Mouse (Mus musculus) lung, postnatal 0 days (tissue): ENCODE results near the gene Snapc3. TPM values are rescaled to one million over a fixed set of nuclear protein-coding genes. Genes with fewer than 3 reads are reported as not detected.

Experiments used
- ATAC-seq: fragments of 200-750 bp; cut with Nextera tagmentation; 2 replicates; pipeline ENCODE4 v1.8.0; 2017; ENCODE audit warnings: moderate library complexity
- DNase-seq: peaks from one replicate; pipeline ENCODE4 v3.0.0-alpha.2; 2016; ENCODE audit warnings: low spot score
- H3K27ac ChIP-seq: fragments of 300-500 bp; sonication (generic); 2 replicates; pipeline ENCODE4 v1.5.1; 2014; ENCODE audit warnings: antibody characterized with exemption, mild to moderate bottlenecking, low read length, mixed read lengths
- H3K27me3 ChIP-seq: fragments of 300-500 bp; sonication (generic); replicated peaks from 2 replicates; pipeline ENCODE4 v1.6.1; 2014; ENCODE audit warnings: low read length, mixed read lengths; ENCODE audit not compliant: insufficient read depth
- H3K36me3 ChIP-seq: fragments of 300-500 bp; sonication (generic); 2 replicates; pipeline ENCODE4 v1.6.1; 2014; ENCODE audit warnings: low read length, mixed read lengths; ENCODE audit not compliant: insufficient read depth
- H3K4me1 ChIP-seq: fragments of 300-500 bp; sonication (generic); 2 replicates; pipeline ENCODE4 v1.6.1; 2014; ENCODE audit warnings: antibody characterized with exemption, low read depth, low read length, mixed read lengths; ENCODE audit not compliant: insufficient read depth
- H3K4me2 ChIP-seq: fragments of 300-500 bp; sonication (generic); replicated peaks from 2 replicates; pipeline ENCODE4 v1.6.1; 2014; ENCODE audit warnings: low read depth, mild to moderate bottlenecking, low read length, moderate library complexity, mixed read lengths
- H3K4me3 ChIP-seq: fragments of 300-500 bp; sonication (generic); 2 replicates; pipeline ENCODE4 v1.5.1; 2014; ENCODE audit warnings: low read depth, low read length
- H3K9ac ChIP-seq: fragments of 300-500 bp; sonication (generic); replicated peaks from 2 replicates; pipeline ENCODE4 v1.6.1; 2014; ENCODE audit warnings: low read depth, mild to moderate bottlenecking
- H3K9me3 ChIP-seq: fragments of 300-500 bp; sonication (generic); 2 replicates; pipeline ENCODE4 v1.6.1; 2016; ENCODE audit warnings: low read length, mixed read lengths
- CTCF ChIP-seq: IDR thresholded peaks from 2 replicates; pipeline ENCODE4 v1.5.1; 2016; ENCODE audit warnings: antibody characterized with exemption, mild to moderate bottlenecking
- EP300 ChIP-seq: IDR thresholded peaks from 2 replicates; pipeline ENCODE4 v1.6.1; 2016; ENCODE audit warnings: antibody characterized with exemption, mild to moderate bottlenecking, control low read depth
- WGBS: fragments of 180-500 bp; shearing (Covaris S2); extraction: QIAGEN DNeasy Blood & Tissue Kit; methylation state at CpG from one replicate; pipeline ENCODE4 v1.1.7; 2014; 5-methylcytosine and 5-hydroxymethylcytosine counted together
- polyA plus RNA-seq: library from polyadenylated mRNA; unstranded; fragments of >200 nt; fragmentation: Nextera tagmentation; extraction: Ambion mirVana; gene quantifications from 2 replicates; pipeline ENCODE4 v1.2.1, GENCODE M21; 2015

The Snapc3 gene
- polyA plus RNA-seq, 1 experiment from 2014 or later = 21.5 TPM

- no peak overlapping the region for H3K9ac ChIP-seq
- H3K4me1 ChIP-seq = no peaks in the 10 kb centered on the region
- no peak overlapping the region for H3K27ac ChIP-seq
- peak overlapping the region; percentile 22 for H3K4me2 ChIP-seq
- WGBS = 11% methylated on average over 22 of the region's 22 CpGs
- TF ChIP-seq CTCF (no peak), EP300 (no peak)
- DNase-seq (peak; percentile 60), ATAC-seq (no peak; the same call in 1 of the 2 replicates)
- H3K36me3 ChIP-seq = no peaks in the 10 kb centered on the region
- no peaks in the 10 kb centered on the region for H3K9me3 ChIP-seq
- no peaks in the 10 kb centered on the region for H3K27me3 ChIP-seq
- H3K4me3 ChIP-seq = no peak overlapping the region
These were observed 82.9 kb downstream of the Snapc3 start for GRCm38 (mm10) chr4:83500154-83501036.

GRCm38 (mm10) chr4:83501037-83501430, 83.5 kb downstream of the Snapc3 start:
- no peak overlapping the region for H3K4me3 ChIP-seq
- ATAC-seq = no peak
- no peak for DNase-seq
- no peak overlapping the region for H3K4me2 ChIP-seq
- H3K27ac ChIP-seq = no peak overlapping the region
- H3K4me1 ChIP-seq = no peaks in the 10 kb centered on the region
- TF ChIP-seq CTCF (no peak), EP300 (no peak)
- H3K9ac ChIP-seq = no peak overlapping the region
- H3K27me3 ChIP-seq = no peaks in the 10 kb centered on the region
- WGBS = 48% methylated on average over 7 of the region's 7 CpGs
- no peaks in the 10 kb centered on the region for H3K9me3 ChIP-seq
- no peaks in the 10 kb centered on the region for H3K36me3 ChIP-seq

- H3K4me3 ChIP-seq = no peak overlapping the region
- no peaks in the 10 kb centered on the region for H3K27me3 ChIP-seq
- no peaks in the 10 kb centered on the region for H3K4me1 ChIP-seq
- no peaks in the 10 kb centered on the region for H3K9me3 ChIP-seq
- no peak overlapping the region for H3K4me2 ChIP-seq
- DNase-seq = no peak
- TF ChIP-seq EP300 (no peak), CTCF (no peak)
- H3K27ac ChIP-seq = no peak overlapping the region
- WGBS = 30% methylated on average over 2 of the region's 2 CpGs
- no peak for ATAC-seq
- H3K9ac ChIP-seq = no peak overlapping the region
- no peaks in the 10 kb centered on the region for H3K36me3 ChIP-seq
These were observed 92.1 kb downstream of the Snapc3 start for GRCm38 (mm10) chr4:83509600-83509999.

- Histone ChIP-seq H3K27me3 (no peaks in the 10 kb centered on the region), H3K4me3 (no peak overlapping the region), H3K36me3 (no peaks in the 10 kb centered on the region), H3K9me3 (no peaks in the 10 kb centered on the region), H3K4me2 (no peak overlapping the region), H3K27ac (no peak overlapping the region), H3K4me1 (no peaks in the 10 kb centered on the region), H3K9ac (no peak overlapping the region)
- no peak for ATAC-seq
- DNase-seq = no peak
- TF ChIP-seq CTCF = no peak
- TF ChIP-seq EP300 = no peak
- WGBS = 56% methylated on average over 8 of the region's 8 CpGs
These were observed 93.6 kb downstream of the Snapc3 start for GRCm38 (mm10) chr4:83511083-83511482.

GRCm38 (mm10) chr4:83512217-83512616, 94.7 kb downstream of the Snapc3 start:
- Histone ChIP-seq H3K36me3 (no peaks in the 10 kb centered on the region), H3K27me3 (no peaks in the 10 kb centered on the region), H3K27ac (no peak overlapping the region), H3K4me3 (no peak overlapping the region), H3K4me2 (no peak overlapping the region), H3K9ac (no peak overlapping the region), H3K9me3 (no peaks in the 10 kb centered on the region), H3K4me1 (no peaks in the 10 kb centered on the region)
- WGBS = 79% methylated on average over 3 of the region's 3 CpGs
- DNase-seq (no peak), ATAC-seq (no peak)
- no peak for TF ChIP-seq CTCF
- no peak for TF ChIP-seq EP300

- no peak for DNase-seq
- ATAC-seq = no peak
- Histone ChIP-seq H3K36me3 (no peaks in the 10 kb centered on the region), H3K4me3 (no peak overlapping the region), H3K4me2 (no peak overlapping the region), H3K4me1 (no peaks in the 10 kb centered on the region), H3K9me3 (no peaks in the 10 kb centered on the region), H3K9ac (no peak overlapping the region), H3K27me3 (no peaks in the 10 kb centered on the region), H3K27ac (no peak overlapping the region)
- TF ChIP-seq EP300 (no peak), CTCF (no peak)
- 34% methylated on average over 2 of the region's 2 CpGs for WGBS
These were observed 95.1 kb downstream of the Snapc3 start for GRCm38 (mm10) chr4:83512644-83513043.
